Mouse (Mus musculus): Measurements from ENCODE around the gene Lman1l. TPM values are rescaled to one million over a fixed set of nuclear protein-coding genes. Genes with fewer than 3 reads are reported as not detected.

The Lman1l gene
- polyA plus RNA-seq (2015; fragmentation: Nextera tagmentation; extraction: Ambion mirVana) = not detected in 2 replicates

DNA sequence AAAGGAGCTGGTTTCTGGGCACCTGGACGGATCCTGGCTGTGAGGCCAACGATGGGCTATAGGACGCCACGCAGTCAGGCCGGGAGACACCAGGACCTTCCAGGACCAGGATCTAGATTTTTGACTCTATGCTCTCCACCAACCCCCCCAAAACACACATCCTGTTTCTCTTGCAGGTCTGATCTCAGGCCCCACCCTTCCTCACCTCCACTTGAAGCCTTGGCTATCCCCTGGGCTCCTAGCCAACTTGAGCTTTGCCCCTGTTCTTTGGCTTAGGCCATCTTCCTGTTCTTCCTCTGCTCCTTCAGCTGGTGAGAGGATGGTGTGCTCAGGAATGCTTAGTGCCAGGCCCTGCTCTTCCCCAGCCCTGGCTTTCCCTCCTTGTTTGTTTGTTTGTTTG, at the start of gene Lman1l:
Gene Lman1l (minus strand): TSS at position 101 of the 400 bp plus-strand sequence.
- no peak within 1 kb of the TSS for H3K4me2 ChIP-seq
- H3K4me1 ChIP-seq (replicated peaks) = peaks cover 15% of the 10 kb centered on the region
- no peak within 1 kb of the TSS for H3K27ac ChIP-seq (replicated peaks)
- no peak within 1 kb of the TSS for H3K4me3 ChIP-seq (replicated peaks)
- ATAC-seq (ENCODE audit: insufficient read depth) = no peak
- peaks cover 6% of the 10 kb centered on the region for H3K36me3 ChIP-seq (replicated peaks)
- peaks cover 3% of the 10 kb centered on the region; the same call in 1 of the 2 replicates for H3K27me3 ChIP-seq
- H3K9ac ChIP-seq = no peak within 1 kb of the TSS
- H3K9me3 ChIP-seq (replicated peaks) = no peaks in the 10 kb centered on the region
- WGBS (ENCODE audit: insufficient replicate concordance) = 86% methylated on average over 5 of the region's 5 CpGs

DNA sequence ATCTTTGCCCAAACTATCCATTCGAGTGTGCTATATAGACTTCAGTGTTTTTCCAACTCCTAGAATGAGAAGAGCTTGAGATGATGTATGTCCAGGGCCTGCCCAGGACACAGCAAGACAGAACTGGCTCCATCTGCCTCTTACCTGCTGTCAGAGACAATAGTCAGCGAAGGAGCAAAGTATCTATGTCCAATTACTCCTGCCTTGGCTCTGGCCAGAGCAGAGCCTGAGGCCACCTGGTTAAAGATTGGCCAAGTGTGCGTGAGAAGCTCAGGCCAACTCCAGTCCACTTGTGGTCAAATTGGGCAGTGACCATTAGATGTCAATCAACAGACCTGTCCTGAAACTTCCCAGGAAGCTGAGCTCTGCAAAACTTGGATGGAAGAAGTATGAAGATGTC, 49.0 kb upstream of the Lman1l start:
- WGBS (ENCODE audit: insufficient replicate concordance) = 55% methylated on average over 3 of the region's 3 CpGs
- no peak overlapping the region for H3K4me3 ChIP-seq (replicated peaks)
- H3K9ac ChIP-seq = no peak overlapping the region
- H3K27ac ChIP-seq (replicated peaks) = 0 out of 2 replicates have a peak overlapping the region, but pooled peaks have one; percentile 14
- no peaks in the 10 kb centered on the region for H3K36me3 ChIP-seq (replicated peaks)
- no peak overlapping the region for H3K4me2 ChIP-seq
- H3K27me3 ChIP-seq = peaks cover 3% of the 10 kb centered on the region; the same call in 1 of the 2 replicates
- peaks cover 8% of the 10 kb centered on the region for H3K4me1 ChIP-seq (replicated peaks)
- ATAC-seq (ENCODE audit: insufficient read depth) = peak; percentile 62
- H3K9me3 ChIP-seq (replicated peaks) = no peaks in the 10 kb centered on the region

DNA sequence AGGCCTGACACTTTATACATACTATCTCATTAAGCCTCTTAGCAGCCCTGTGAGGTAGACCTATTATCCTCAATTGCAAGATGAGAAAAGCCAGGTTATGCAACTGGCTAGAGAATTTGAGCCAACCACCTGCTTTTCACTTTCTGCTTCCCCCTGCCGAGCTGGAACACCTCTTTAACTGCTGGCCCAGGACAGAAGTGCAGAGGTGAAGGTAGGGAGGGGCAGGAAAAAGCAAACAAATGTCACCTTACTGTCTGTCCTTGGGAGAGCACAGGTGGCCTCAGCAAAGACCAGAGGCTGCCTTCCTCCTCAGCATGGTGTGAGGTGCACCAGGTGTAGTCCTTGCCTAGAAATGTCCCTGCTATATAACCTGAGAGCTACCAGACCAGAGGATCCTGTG, 47.7 kb upstream of the Lman1l start:
- H3K4me3 ChIP-seq (replicated peaks) = no peak overlapping the region
- peaks cover 3% of the 10 kb centered on the region; the same call in 1 of the 2 replicates for H3K27me3 ChIP-seq
- H3K36me3 ChIP-seq (replicated peaks) = no peaks in the 10 kb centered on the region
- no peak overlapping the region for H3K9ac ChIP-seq
- no peak overlapping the region for H3K27ac ChIP-seq (replicated peaks)
- H3K9me3 ChIP-seq (replicated peaks) = no peaks in the 10 kb centered on the region
- H3K4me1 ChIP-seq (replicated peaks) = peaks cover 8% of the 10 kb centered on the region
- no peak overlapping the region for H3K4me2 ChIP-seq
- 37% methylated on average over 1 of the region's 1 CpGs for WGBS (ENCODE audit: insufficient replicate concordance)
- ATAC-seq (ENCODE audit: insufficient read depth) = no peak

DNA sequence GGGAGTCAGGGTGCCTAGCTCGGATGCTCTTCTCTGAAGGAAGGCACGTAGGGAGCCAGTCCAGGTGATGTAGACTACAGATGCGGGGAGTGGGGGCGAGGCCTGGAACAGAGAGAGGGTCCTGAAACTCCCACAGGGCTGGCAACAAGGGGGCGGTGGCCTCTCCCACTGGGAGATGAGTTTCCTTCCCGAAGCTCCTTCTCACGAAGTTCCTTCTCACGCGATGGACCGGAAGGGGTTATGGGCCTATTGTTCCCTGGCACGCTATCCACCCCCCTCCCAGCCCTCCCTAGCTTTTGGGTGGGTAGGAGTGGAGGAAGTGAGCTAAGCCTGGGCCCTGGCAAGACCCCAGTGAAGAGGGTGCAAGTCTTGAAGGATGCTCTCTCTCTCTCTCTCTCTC, 47.2 kb upstream of the Lman1l start:
- 47% methylated on average over 11 of the region's 11 CpGs for WGBS (ENCODE audit: insufficient replicate concordance)
- no peaks in the 10 kb centered on the region for H3K36me3 ChIP-seq (replicated peaks)
- H3K4me1 ChIP-seq (replicated peaks) = peaks cover 8% of the 10 kb centered on the region
- ATAC-seq (ENCODE audit: insufficient read depth) = no peak
- no peak overlapping the region for H3K9ac ChIP-seq
- H3K27me3 ChIP-seq = peaks cover 3% of the 10 kb centered on the region; the same call in 1 of the 2 replicates
- H3K9me3 ChIP-seq (replicated peaks) = no peaks in the 10 kb centered on the region
- no peak overlapping the region for H3K27ac ChIP-seq (replicated peaks)
- no peak overlapping the region for H3K4me3 ChIP-seq (replicated peaks)
- no peak overlapping the region for H3K4me2 ChIP-seq

DNA sequence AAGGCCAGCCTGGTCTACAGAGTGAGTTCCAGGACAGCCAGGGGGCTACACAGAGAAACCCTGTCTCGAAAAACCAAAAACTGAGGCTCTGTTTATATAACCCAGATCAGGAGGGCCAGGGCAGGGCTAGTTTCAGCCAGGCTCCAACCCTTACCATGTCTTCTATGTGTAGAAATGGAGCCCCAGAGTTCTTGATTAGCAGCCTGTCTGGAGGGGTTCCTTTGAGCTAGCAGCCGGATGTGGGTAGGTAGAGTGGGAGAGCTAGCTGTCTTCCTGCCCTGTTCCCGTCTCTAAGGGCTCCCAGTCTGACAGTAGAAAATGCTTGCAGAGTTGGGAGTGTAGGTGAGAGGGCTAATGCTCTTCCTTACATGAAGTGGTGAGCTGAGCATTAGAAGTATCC, 46.6 kb upstream of the Lman1l start:
- Histone ChIP-seq H3K4me2 (no peak overlapping the region), H3K27me3 (peaks cover 3% of the 10 kb centered on the region; the same call in 1 of the 2 replicates), H3K36me3 (replicated peaks) (no peaks in the 10 kb centered on the region), H3K4me1 (replicated peaks) (peaks cover 8% of the 10 kb centered on the region), H3K9me3 (replicated peaks) (no peaks in the 10 kb centered on the region), H3K9ac (no peak overlapping the region), H3K27ac (replicated peaks) (no peak overlapping the region), H3K4me3 (replicated peaks) (no peak overlapping the region)
- ATAC-seq (ENCODE audit: insufficient read depth) = no peak
- WGBS (ENCODE audit: insufficient replicate concordance) = 33% methylated on average over 3 of the region's 3 CpGs

DNA sequence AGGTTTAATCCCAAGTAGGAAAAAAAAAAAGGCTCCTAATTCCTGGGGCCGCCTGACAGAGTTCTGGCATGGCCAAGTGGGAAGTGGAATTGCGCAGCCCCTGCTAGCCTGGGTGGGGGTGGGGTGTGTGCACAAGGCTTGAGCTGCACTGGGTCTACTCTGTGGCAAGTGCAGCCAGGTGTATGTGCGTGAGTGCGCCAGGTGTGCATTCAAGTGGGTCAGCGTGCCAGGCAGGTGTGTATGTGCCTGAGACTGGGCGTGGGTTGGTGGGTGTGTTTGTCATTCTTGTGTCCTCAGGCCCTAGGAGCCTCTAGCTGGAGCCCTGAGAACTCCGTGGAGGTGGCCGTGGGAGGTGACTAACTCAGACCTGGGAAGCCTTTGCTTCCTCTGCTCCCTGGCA, 46.0 kb upstream of the Lman1l start:
- no peak overlapping the region for H3K9ac ChIP-seq
- ATAC-seq (ENCODE audit: insufficient read depth) = no peak
- no peak overlapping the region for H3K4me3 ChIP-seq (replicated peaks)
- H3K27me3 ChIP-seq = peaks cover 3% of the 10 kb centered on the region; the same call in 1 of the 2 replicates
- no peak overlapping the region for H3K27ac ChIP-seq (replicated peaks)
- no peaks in the 10 kb centered on the region for H3K9me3 ChIP-seq (replicated peaks)
- no peak overlapping the region for H3K4me2 ChIP-seq
- peaks cover 12% of the 10 kb centered on the region for H3K4me1 ChIP-seq (replicated peaks)
- H3K36me3 ChIP-seq (replicated peaks) = no peaks in the 10 kb centered on the region
- 67% methylated on average over 8 of the region's 8 CpGs for WGBS (ENCODE audit: insufficient replicate concordance)

DNA sequence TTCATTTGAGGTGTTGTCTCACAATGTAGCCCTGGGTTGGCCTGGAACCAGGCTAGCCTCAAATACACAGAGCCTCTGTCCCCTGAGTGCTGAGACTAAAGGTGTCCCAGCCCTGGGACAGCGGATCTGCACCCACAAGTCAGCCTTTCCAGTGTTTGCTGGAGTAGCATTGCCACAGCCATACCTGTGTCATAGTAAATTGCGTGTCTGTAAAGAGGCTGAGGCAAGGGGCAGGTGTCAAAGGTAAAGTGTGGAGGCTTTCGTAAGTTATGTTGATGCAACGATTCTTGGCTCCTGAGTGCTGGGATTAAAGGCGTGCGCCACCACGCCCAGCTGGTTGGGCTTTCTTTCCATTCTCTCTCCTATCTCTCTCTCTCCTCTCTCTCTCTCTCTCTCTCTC, 44.0 kb upstream of the Lman1l start:
- H3K27ac ChIP-seq (replicated peaks) = peak overlapping the region; percentile 38; the same call in 1 of the 2 replicates
- H3K9me3 ChIP-seq (replicated peaks) = no peaks in the 10 kb centered on the region
- H3K9ac ChIP-seq = no peak overlapping the region
- no peaks in the 10 kb centered on the region for H3K36me3 ChIP-seq (replicated peaks)
- peaks cover 3% of the 10 kb centered on the region; the same call in 1 of the 2 replicates for H3K27me3 ChIP-seq
- H3K4me3 ChIP-seq (replicated peaks) = no peak overlapping the region
- no peak for ATAC-seq (ENCODE audit: insufficient read depth)
- H3K4me2 ChIP-seq = no peak overlapping the region
- peaks cover 30% of the 10 kb centered on the region for H3K4me1 ChIP-seq (replicated peaks)
- WGBS (ENCODE audit: insufficient replicate concordance) = 56% methylated on average over 7 of the region's 7 CpGs

DNA sequence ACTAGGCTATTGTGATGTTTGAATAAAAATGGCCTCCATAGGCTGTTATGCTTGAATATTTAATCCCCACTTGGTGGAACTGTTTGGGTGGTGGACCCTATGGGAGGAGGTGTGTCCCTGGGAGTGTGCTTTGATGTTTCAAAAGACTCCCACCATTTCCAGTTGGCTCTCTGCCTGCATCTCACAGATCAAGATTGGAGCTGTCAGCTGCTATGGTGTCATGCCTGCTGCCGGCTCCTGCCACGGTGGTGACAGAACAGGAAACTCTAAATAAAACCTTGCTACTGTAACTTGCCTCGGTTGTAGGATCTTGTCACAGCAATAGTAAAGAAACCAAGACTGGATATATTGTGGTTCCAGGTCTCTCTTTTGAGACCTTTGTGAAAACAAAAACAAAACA, 41.0 kb upstream of the Lman1l start:
- H3K36me3 ChIP-seq (replicated peaks) = no peaks in the 10 kb centered on the region
- WGBS (ENCODE audit: insufficient replicate concordance) = 39% methylated on average over 3 of the region's 3 CpGs
- 0 out of 2 replicates have a peak overlapping the region, but pooled peaks have one; percentile 68 for H3K27ac ChIP-seq (replicated peaks)
- no peaks in the 10 kb centered on the region for H3K9me3 ChIP-seq (replicated peaks)
- no peak overlapping the region for H3K4me2 ChIP-seq
- no peak for ATAC-seq (ENCODE audit: insufficient read depth)
- H3K27me3 ChIP-seq = no peaks in the 10 kb centered on the region
- no peak overlapping the region for H3K9ac ChIP-seq
- no peak overlapping the region for H3K4me3 ChIP-seq (replicated peaks)
- peaks cover 22% of the 10 kb centered on the region for H3K4me1 ChIP-seq (replicated peaks)

DNA sequence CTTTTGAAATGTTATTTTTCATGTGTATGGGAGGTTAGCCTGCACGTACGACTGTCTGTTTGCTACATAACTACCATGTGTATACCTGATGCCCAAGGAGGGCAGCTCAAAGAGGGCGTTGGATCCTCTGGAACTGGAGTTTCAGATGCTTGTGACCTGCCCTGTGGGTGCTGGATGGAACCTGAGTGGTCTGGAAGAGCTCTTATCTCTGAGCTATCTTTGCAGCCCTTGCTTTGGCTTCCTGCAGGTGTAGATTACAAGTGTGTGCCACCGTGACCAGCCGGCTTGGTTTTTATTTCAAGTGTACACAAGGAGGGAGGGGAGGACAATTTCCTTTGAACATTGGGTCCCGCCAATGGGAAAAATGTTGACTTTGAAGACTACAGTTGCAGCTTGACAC, 39.9 kb upstream of the Lman1l start:
- peak overlapping the region; percentile 46 for H3K4me2 ChIP-seq
- no peak overlapping the region for H3K4me3 ChIP-seq (replicated peaks)
- 24% methylated on average over 6 of the region's 6 CpGs for WGBS (ENCODE audit: insufficient replicate concordance)
- H3K27ac ChIP-seq (replicated peaks) = peak overlapping the region; percentile 68
- H3K36me3 ChIP-seq (replicated peaks) = no peaks in the 10 kb centered on the region
- peaks cover 29% of the 10 kb centered on the region for H3K4me1 ChIP-seq (replicated peaks)
- peak overlapping the region; percentile 21; the same call in 1 of the 2 replicates for H3K9ac ChIP-seq
- H3K27me3 ChIP-seq = no peaks in the 10 kb centered on the region
- peak; percentile 73 for ATAC-seq (ENCODE audit: insufficient read depth)
- H3K9me3 ChIP-seq (replicated peaks) = no peaks in the 10 kb centered on the region

DNA sequence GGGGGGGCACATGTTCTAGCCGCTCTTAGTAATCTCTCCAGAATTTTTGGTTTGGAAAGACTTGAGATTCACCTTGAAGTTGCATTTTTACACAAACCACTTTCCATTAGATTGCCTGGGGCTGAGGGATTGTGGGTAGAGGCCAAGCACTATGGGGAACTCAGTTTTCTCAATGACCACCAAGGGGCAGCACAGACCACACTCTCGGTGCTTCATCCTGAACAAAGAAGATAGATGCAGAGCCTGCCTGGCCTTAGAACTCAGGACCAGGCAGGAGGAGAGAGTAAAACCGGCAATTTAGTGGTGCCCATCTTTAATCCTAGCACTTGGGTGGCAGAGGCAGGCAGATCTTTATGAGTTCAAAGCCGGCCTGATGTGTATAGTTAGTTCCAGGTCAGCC, 39.2 kb upstream of the Lman1l start:
- WGBS (ENCODE audit: insufficient replicate concordance) = 21% methylated on average over 4 of the region's 4 CpGs
- H3K9ac ChIP-seq = no peak overlapping the region
- no peaks in the 10 kb centered on the region for H3K9me3 ChIP-seq (replicated peaks)
- no peak overlapping the region for H3K4me2 ChIP-seq
- no peaks in the 10 kb centered on the region for H3K36me3 ChIP-seq (replicated peaks)
- H3K27ac ChIP-seq (replicated peaks) = peak overlapping the region; percentile 68
- H3K4me1 ChIP-seq (replicated peaks) = peaks cover 29% of the 10 kb centered on the region
- H3K4me3 ChIP-seq (replicated peaks) = no peak overlapping the region
- ATAC-seq (ENCODE audit: insufficient read depth) = peak; percentile 50
- H3K27me3 ChIP-seq = no peaks in the 10 kb centered on the region

DNA sequence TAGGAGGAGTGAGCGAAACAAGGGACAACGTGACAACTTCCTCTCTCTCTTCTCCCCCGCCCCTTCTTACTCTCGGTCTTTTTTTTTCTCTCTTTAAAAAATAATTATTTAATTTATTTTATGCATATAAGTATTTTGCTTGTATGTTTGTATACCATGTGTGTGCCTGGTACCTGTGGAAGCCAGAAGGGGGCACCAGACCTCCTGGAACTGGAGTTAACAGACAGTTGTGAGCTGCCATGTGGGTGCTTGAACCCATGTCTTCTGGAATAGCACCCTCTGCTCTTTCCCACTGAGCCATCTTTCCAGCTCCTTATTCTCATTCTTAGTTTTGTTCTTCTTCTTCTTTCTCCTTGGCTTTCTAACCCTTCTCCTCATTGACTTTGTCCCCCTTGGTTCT, 38.4 kb upstream of the Lman1l start:
- WGBS (ENCODE audit: insufficient replicate concordance) = 67% methylated on average over 4 of the region's 4 CpGs
- ATAC-seq (ENCODE audit: insufficient read depth) = no peak
- Histone ChIP-seq H3K36me3 (replicated peaks) (no peaks in the 10 kb centered on the region), H3K9me3 (replicated peaks) (no peaks in the 10 kb centered on the region), H3K27me3 (no peaks in the 10 kb centered on the region), H3K4me3 (replicated peaks) (no peak overlapping the region), H3K4me1 (replicated peaks) (peaks cover 29% of the 10 kb centered on the region), H3K9ac (no peak overlapping the region), H3K27ac (replicated peaks) (no peak overlapping the region), H3K4me2 (no peak overlapping the region)

DNA sequence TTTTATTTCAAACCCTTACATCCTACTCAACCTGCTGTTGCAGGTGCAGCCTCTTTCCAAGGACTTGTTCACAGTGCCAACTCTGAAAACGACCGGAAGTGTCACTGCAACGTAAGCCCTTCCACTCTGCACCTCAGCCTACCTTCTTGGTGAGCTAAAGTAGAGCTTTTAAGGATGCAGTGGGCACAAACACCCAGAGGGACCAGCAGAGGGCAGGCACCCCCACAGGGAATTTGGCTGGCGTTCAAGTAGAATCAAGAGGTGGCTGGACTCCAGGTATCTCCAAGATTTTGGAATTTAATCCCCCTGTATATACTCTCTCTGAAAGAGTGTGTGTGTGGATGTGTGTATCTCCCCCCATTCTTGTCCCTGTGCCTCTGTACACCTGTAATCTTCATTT, 37.3 kb upstream of the Lman1l start:
- WGBS (ENCODE audit: insufficient replicate concordance) = 47% methylated on average over 4 of the region's 4 CpGs
- Histone ChIP-seq H3K4me1 (replicated peaks) (peaks cover 29% of the 10 kb centered on the region), H3K36me3 (replicated peaks) (no peaks in the 10 kb centered on the region)

More for the DNA sequence above, 37.3 kb upstream of the Lman1l start:
- Histone ChIP-seq H3K9me3 (replicated peaks) (no peaks in the 10 kb centered on the region), H3K27ac (replicated peaks) (no peak overlapping the region), H3K4me3 (replicated peaks) (no peak overlapping the region), H3K27me3 (no peaks in the 10 kb centered on the region), H3K9ac (no peak overlapping the region), H3K4me2 (no peak overlapping the region)
- ATAC-seq (ENCODE audit: insufficient read depth) = no peak

All from liver, embryonic 15.5 days (tissue).